Mouse (Mus musculus) midbrain, postnatal 0 days (tissue): ENCODE measurements around the gene Rpap3. TPM values are rescaled to one million over a fixed set of nuclear protein-coding genes. Genes with fewer than 3 reads are reported as not detected.
A peak's percentile ranks its signal among the peaks of the same experiment; 100 is the strongest.

Experiments used
- ATAC-seq: fragments of 200-750 bp; cut with Nextera tagmentation; 2 replicates; pipeline ENCODE4 v1.8.0; 2017; ENCODE audit warnings: moderate number of reproducible peaks, mild to moderate bottlenecking, moderate TSS enrichment, moderate library complexity; ENCODE audit not compliant: low FRiP score
- DNase-seq: peaks from one replicate; pipeline ENCODE4 v3.0.0-alpha.2; 2015; ENCODE audit warnings: low spot score
- H3K27ac ChIP-seq: fragments of 300-500 bp; sonication (generic); 2 replicates; pipeline ENCODE4 v1.5.1; 2014; ENCODE audit warnings: low read depth, mild to moderate bottlenecking, low read length, mixed read lengths
- H3K27me3 ChIP-seq: fragments of 300-500 bp; sonication (generic); 2 replicates; pipeline ENCODE4 v1.6.1; 2014; ENCODE audit warnings: low read length, control low read depth, mixed read lengths; ENCODE audit not compliant: insufficient read depth
- H3K36me3 ChIP-seq: fragments of 300-500 bp; sonication (generic); 2 replicates; pipeline ENCODE4 v1.6.1; 2014; ENCODE audit warnings: low read length, control low read depth, mixed read lengths; ENCODE audit not compliant: insufficient read depth
- H3K4me1 ChIP-seq: fragments of 300-500 bp; sonication (generic); 2 replicates; pipeline ENCODE4 v1.6.1; 2014; ENCODE audit warnings: mild to moderate bottlenecking, control low read depth, antibody characterized with exemption, low read length, mixed read lengths; ENCODE audit not compliant: insufficient read depth
- H3K4me2 ChIP-seq: fragments of 300-500 bp; sonication (generic); 2 replicates; pipeline ENCODE4 v1.6.1; 2014; ENCODE audit warnings: low read depth, mild to moderate bottlenecking, low read length, mixed read lengths; ENCODE audit not compliant: poor library complexity, severe bottlenecking
- H3K4me3 ChIP-seq: fragments of 300-500 bp; sonication (generic); 2 replicates; pipeline ENCODE4 v1.5.1; 2014; ENCODE audit warnings: low read depth, mild to moderate bottlenecking, low read length, moderate library complexity
- H3K9ac ChIP-seq: fragments of 300-500 bp; sonication (generic); replicated peaks from 2 replicates; pipeline ENCODE4 v1.6.1; 2014; ENCODE audit warnings: mild to moderate bottlenecking, low read length, moderate library complexity, mixed read lengths; ENCODE audit not compliant: poor library complexity, severe bottlenecking
- H3K9me3 ChIP-seq: fragments of 300-500 bp; sonication (generic); 2 replicates; pipeline ENCODE4 v1.6.1; 2016; ENCODE audit warnings: low read length, control low read depth
- CTCF ChIP-seq: IDR thresholded peaks from 2 replicates; pipeline ENCODE4 v1.5.1; 2016; ENCODE audit warnings: antibody characterized with exemption, mild to moderate bottlenecking
- WGBS: fragments of 180-500 bp; shearing (Covaris S2); extraction: QIAGEN DNeasy Blood & Tissue Kit; methylation state at CpG from one replicate; pipeline ENCODE4 v1.1.7; 2014; 5-methylcytosine and 5-hydroxymethylcytosine counted together
- polyA plus RNA-seq: library from polyadenylated mRNA; unstranded; fragments of >200 nt; fragmentation: Nextera tagmentation; extraction: Ambion mirVana; gene quantifications from 2 replicates; pipeline ENCODE4 v1.2.1, GENCODE M21; 2015
- total RNA-seq: library from RNA; depleted of rRNA; stranded (reverse); fragments of >200 nt; gene quantifications from 2 replicates; pipeline ENCODE4 v1.2.3, GENCODE M21; 2014

Gene Rpap3
- total and polyA plus RNA-seq, 2 experiments from 2014 or later, result 21.8 to 46.2 TPM

- H3K36me3 ChIP-seq, result peaks cover 77% of the 10 kb centered on the region
- ATAC-seq (no peak), DNase-seq (peak; percentile 44)
- H3K4me2 ChIP-seq, result no peak overlapping the region; the same call in 1 of the 2 replicates
- no peaks in the 10 kb centered on the region for H3K9me3 ChIP-seq
- H3K4me1 ChIP-seq, result no peaks in the 10 kb centered on the region
- 54% methylated on average over 18 of the region's 18 CpGs for WGBS
- H3K9ac ChIP-seq, result no peak overlapping the region
- H3K27me3 ChIP-seq, result no peaks in the 10 kb centered on the region
- H3K27ac ChIP-seq, result no peak overlapping the region
- TF ChIP-seq CTCF, result no peak
- H3K4me3 ChIP-seq, result no peak overlapping the region
Measured at GRCm38 (mm10) chr15:97679991-97680681, 25.5 kb downstream of the Rpap3 start.

GRCm38 (mm10) chr15:97677341-97677740 lies 28.3 kb downstream of the Rpap3 start:
- ATAC-seq, result no peak
- Histone ChIP-seq H3K9ac (no peak overlapping the region), H3K27me3 (no peaks in the 10 kb centered on the region), H3K9me3 (no peaks in the 10 kb centered on the region), H3K36me3 (peaks cover 62% of the 10 kb centered on the region), H3K4me2 (no peak overlapping the region), H3K4me3 (no peak overlapping the region), H3K27ac (no peak overlapping the region), H3K4me1 (peaks cover 4% of the 10 kb centered on the region; the same call in 1 of the 2 replicates)
- WGBS, result 91% methylated on average over 3 of the region's 3 CpGs
- DNase-seq, result no peak
- no peak for TF ChIP-seq CTCF

DNA sequence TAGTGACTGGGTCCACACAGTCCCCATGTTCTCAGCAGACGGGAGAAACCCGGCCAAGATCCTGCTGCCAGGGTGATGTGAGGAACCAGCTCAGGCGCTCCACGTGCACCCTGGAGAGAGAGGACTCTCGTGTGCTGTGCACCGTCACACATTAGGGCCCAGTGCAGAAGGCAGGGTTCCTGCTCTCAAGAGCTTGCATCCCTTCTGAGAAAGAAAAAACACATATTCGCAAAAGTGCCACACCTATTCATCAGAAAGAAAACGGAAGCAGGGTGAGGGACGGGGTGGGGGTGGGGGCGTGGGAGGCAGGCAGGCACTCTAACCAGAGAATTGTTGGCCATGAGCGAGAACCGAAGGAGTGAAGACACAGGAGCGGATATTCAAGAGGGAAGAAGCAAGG lies 29.7 kb downstream of the Rpap3 start:
- H3K4me1 ChIP-seq, result peaks cover 10% of the 10 kb centered on the region; the same call in 1 of the 2 replicates
- H3K9me3 ChIP-seq, result no peaks in the 10 kb centered on the region
- peaks cover 50% of the 10 kb centered on the region for H3K36me3 ChIP-seq
- DNase-seq, result no peak
- no peaks in the 10 kb centered on the region for H3K27me3 ChIP-seq
- H3K9ac ChIP-seq, result no peak overlapping the region
- WGBS, result 94% methylated on average over 13 of the region's 13 CpGs
- H3K4me3 ChIP-seq, result no peak overlapping the region
- ATAC-seq, result no peak
- TF ChIP-seq CTCF, result no peak
- H3K4me2 ChIP-seq, result no peak overlapping the region
- no peak overlapping the region for H3K27ac ChIP-seq

DNA sequence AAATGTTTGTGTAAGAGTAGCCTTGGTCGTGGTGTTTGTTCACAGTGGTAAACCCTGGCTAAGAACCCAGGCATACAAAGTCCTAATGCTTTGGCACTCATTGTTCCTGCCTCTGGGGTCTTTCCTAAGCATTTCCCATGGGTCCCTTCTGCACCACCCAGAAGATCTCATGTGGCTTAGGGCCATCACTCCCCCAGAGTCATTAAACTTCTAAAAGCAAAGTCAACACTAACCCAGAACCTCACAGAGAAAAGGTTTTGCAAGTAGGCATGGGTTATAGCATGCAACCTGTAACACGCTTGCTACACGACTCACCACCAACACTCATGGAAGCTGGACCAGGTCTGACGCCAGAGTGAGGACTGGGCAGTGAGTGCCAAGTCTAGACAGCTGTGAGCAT lies 31.2 kb downstream of the Rpap3 start:
- ATAC-seq (no peak), DNase-seq (no peak)
- no peak overlapping the region for H3K4me2 ChIP-seq
- H3K4me3 ChIP-seq, result no peak overlapping the region
- no peak overlapping the region for H3K27ac ChIP-seq
- WGBS, result 94% methylated on average over 4 of the region's 4 CpGs
- H3K4me1 ChIP-seq, result peaks cover 10% of the 10 kb centered on the region; the same call in 1 of the 2 replicates
- no peak overlapping the region for H3K9ac ChIP-seq
- no peaks in the 10 kb centered on the region for H3K27me3 ChIP-seq
- H3K9me3 ChIP-seq, result no peaks in the 10 kb centered on the region
- peaks cover 40% of the 10 kb centered on the region for H3K36me3 ChIP-seq
- no peak for TF ChIP-seq CTCF

GRCm38 (mm10) chr15:97673256-97674000 lies 32.2 kb downstream of the Rpap3 start:
- 94% methylated on average over 7 of the region's 7 CpGs for WGBS
- H3K27ac ChIP-seq, result peak overlapping the region; percentile 13; the same call in 1 of the 2 replicates
- no peak overlapping the region for H3K4me2 ChIP-seq
- no peak for TF ChIP-seq CTCF
- no peaks in the 10 kb centered on the region for H3K9me3 ChIP-seq
- peaks cover 10% of the 10 kb centered on the region; the same call in 1 of the 2 replicates for H3K4me1 ChIP-seq
- no peak for ATAC-seq
- H3K27me3 ChIP-seq, result no peaks in the 10 kb centered on the region
- no peak overlapping the region for H3K9ac ChIP-seq
- peaks cover 38% of the 10 kb centered on the region for H3K36me3 ChIP-seq
- no peak overlapping the region for H3K4me3 ChIP-seq
- DNase-seq, result no peak

- no peak overlapping the region for H3K9ac ChIP-seq
- no peaks in the 10 kb centered on the region for H3K9me3 ChIP-seq
- H3K27ac ChIP-seq, result peak overlapping the region; percentile 81
- TF ChIP-seq CTCF, result no peak
- H3K4me1 ChIP-seq, result peaks cover 10% of the 10 kb centered on the region; the same call in 1 of the 2 replicates
- peaks cover 27% of the 10 kb centered on the region for H3K36me3 ChIP-seq
- no peak overlapping the region for H3K4me2 ChIP-seq
- 36% methylated on average over 9 of the region's 9 CpGs for WGBS
- H3K4me3 ChIP-seq, result no peak overlapping the region
- peak; percentile 96 for DNase-seq
- H3K27me3 ChIP-seq, result no peaks in the 10 kb centered on the region
- peak; percentile 89 for ATAC-seq
Measured at GRCm38 (mm10) chr15:97672211-97672765, 33.3 kb downstream of the Rpap3 start.
